Mouse (Mus musculus): Measurements from ENCODE around the gene Mgp. TPM values are rescaled to one million over a fixed set of nuclear protein-coding genes. Genes with fewer than 3 reads are reported as not detected.
A peak's percentile ranks its signal among the peaks of the same experiment; 100 is the strongest.

Mgp gene
- polyA plus RNA-seq (2014; fragmentation: Nextera tagmentation; extraction: Ambion mirVana) = 1.9 and 2.2 TPM in 2 replicates

DNA sequence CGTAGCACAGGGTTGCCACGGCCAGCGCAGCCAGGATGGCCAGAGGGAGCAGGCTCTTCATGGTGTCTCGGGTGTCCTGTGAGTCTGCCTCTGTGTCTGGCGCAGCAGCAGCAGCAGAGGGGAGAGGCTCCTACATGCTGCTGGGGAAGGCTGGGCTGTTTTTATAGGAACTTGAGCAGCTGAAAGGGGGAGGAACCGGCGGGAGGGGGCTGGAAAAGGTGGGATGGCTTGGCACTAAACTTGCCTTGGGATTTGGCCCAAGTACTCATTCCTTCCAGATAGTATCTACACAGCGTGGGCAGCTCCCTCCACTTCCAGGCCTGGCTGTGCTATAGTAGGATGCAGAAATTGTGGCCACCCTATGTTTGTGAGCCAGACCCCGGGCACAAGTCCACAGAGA, at the start of gene Mgp:
Gene Mgp, minus strand, starts transcription at position 154 of the 400 bp plus-strand sequence.
- H3K27me3 ChIP-seq (ENCODE audit: control insufficient read depth, insufficient read depth, low read length) = no peaks in the 10 kb centered on the region
- H3K4me2 ChIP-seq (ENCODE audit: low read depth, low read length, severe bottlenecking) = no peak within 1 kb of the TSS
- no peak within 1 kb of the TSS for H3K4me3 ChIP-seq (ENCODE audit: low read depth, low read length)
- WGBS = 61% methylated on average over 9 of the region's 9 CpGs
- no peak within 1 kb of the TSS for H3K9ac ChIP-seq (ENCODE audit: low read length)
- no peak for ATAC-seq (replicated peaks; ENCODE audit: low FRiP score)
- no peak for DNase-seq (ENCODE audit: low spot score)
- H3K4me1 ChIP-seq (replicated peaks; ENCODE audit: control insufficient read depth, insufficient read depth, low read length) = no peaks in the 10 kb centered on the region
- H3K27ac ChIP-seq (ENCODE audit: low read depth, low read length) = no peak within 1 kb of the TSS
- H3K36me3 ChIP-seq (ENCODE audit: control insufficient read depth, insufficient read depth, low read length) = no peaks in the 10 kb centered on the region
- no peaks in the 10 kb centered on the region for H3K9me3 ChIP-seq (ENCODE audit: control insufficient read depth, low read length)

DNA sequence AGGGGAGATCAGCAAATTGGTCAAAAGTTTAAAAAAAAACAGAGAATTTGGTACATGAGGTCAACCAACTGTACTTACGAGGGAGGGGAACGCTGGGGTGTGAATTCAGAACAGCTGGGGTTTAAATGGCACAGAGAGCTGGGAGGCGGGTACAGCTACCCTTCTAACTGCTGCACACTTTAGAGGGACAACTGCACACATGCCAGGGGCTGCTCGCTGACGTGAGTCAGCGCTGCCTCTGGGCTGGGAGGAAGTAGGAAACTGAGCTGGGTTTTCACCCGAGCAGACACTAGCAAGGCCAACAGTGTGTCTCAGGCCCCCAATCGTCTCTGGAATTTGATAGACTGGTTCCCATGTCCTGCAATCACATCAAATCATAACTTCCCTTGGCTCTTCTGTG, 49.4 kb upstream of the Mgp start:
- no peak overlapping the region for H3K9ac ChIP-seq (ENCODE audit: low read length)
- 74% methylated on average over 8 of the region's 8 CpGs for WGBS
- no peaks in the 10 kb centered on the region for H3K27me3 ChIP-seq (ENCODE audit: control insufficient read depth, insufficient read depth, low read length)
- H3K4me1 ChIP-seq (replicated peaks; ENCODE audit: control insufficient read depth, insufficient read depth, low read length) = no peaks in the 10 kb centered on the region
- H3K4me3 ChIP-seq (ENCODE audit: low read depth, low read length) = no peak overlapping the region
- no peak for ATAC-seq (replicated peaks; ENCODE audit: low FRiP score)
- no peak overlapping the region for H3K27ac ChIP-seq (ENCODE audit: low read depth, low read length)
- no peak overlapping the region for H3K4me2 ChIP-seq (ENCODE audit: low read depth, low read length, severe bottlenecking)
- no peaks in the 10 kb centered on the region for H3K9me3 ChIP-seq (ENCODE audit: control insufficient read depth, low read length)
- DNase-seq (ENCODE audit: low spot score) = no peak
- H3K36me3 ChIP-seq (ENCODE audit: control insufficient read depth, insufficient read depth, low read length) = no peaks in the 10 kb centered on the region

DNA sequence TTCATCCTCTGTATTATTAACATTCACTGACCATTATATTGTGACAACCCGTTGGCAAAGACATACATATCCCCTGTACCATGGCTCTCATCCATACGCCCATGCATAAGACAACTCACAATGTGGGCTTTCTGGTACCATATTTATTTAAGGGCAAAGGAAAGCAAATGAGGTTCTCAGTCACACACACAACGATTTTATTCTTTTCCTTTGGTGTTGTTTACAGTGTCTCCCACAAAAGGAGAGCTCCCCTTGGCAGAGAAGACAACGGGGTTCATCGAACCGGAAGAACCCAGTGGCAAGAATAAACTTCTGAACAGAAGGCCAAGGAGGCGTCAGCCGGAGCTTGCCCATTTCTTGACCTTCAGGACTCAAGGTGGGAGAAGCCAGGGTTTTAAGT, 47.9 kb upstream of the Mgp start, which contains the start of gene Pde6h:
Gene Pde6h, plus strand, starts transcription at position 301 of the 400 bp plus-strand sequence.
- DNase-seq (ENCODE audit: low spot score) = no peak
- H3K27ac ChIP-seq (ENCODE audit: low read depth, low read length) = no peak within 1 kb of the TSS
- WGBS = 90% methylated on average over 8 of the region's 8 CpGs

DNA sequence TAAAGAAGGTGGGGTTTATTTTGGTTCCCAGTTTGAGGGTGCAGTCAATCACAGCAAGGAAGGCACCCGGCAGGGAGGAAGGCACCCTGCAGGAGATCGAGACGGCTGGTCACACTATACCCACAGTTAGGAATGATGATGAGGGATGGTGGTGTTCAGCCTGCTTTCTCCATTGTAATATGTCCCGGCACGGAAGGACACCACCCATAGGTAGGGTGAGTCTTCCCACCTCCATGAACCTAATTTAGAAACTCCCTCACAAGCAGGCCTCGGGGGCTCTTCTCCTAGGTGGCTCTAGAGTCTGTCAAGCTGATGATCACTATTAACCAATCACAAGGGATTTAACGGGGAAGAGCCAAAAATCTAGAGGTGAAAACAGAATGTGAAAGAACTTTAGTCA, 47.2 kb upstream of the Mgp start:
- no peaks in the 10 kb centered on the region for H3K9me3 ChIP-seq (ENCODE audit: control insufficient read depth, low read length)
- H3K4me2 ChIP-seq (ENCODE audit: low read depth, low read length, severe bottlenecking) = no peak overlapping the region
- no peak overlapping the region for H3K27ac ChIP-seq (ENCODE audit: low read depth, low read length)
- H3K4me1 ChIP-seq (replicated peaks; ENCODE audit: control insufficient read depth, insufficient read depth, low read length) = no peaks in the 10 kb centered on the region
- no peak overlapping the region for H3K4me3 ChIP-seq (ENCODE audit: low read depth, low read length)
- ATAC-seq (replicated peaks; ENCODE audit: low FRiP score) (no peak), DNase-seq (ENCODE audit: low spot score) (no peak)
- no peaks in the 10 kb centered on the region for H3K27me3 ChIP-seq (ENCODE audit: control insufficient read depth, insufficient read depth, low read length)
- no peak overlapping the region for H3K9ac ChIP-seq (ENCODE audit: low read length)
- WGBS = 88% methylated on average over 7 of the region's 7 CpGs
- H3K36me3 ChIP-seq (ENCODE audit: control insufficient read depth, insufficient read depth, low read length) = no peaks in the 10 kb centered on the region

More for the DNA sequence above, 47.9 kb upstream of the Mgp start, which contains the start of gene Pde6h:
- Histone ChIP-seq H3K4me2 (ENCODE audit: low read depth, low read length, severe bottlenecking) (no peak within 1 kb of the TSS), H3K27me3 (ENCODE audit: control insufficient read depth, insufficient read depth, low read length) (no peaks in the 10 kb centered on the region), H3K9me3 (ENCODE audit: control insufficient read depth, low read length) (no peaks in the 10 kb centered on the region), H3K4me3 (ENCODE audit: low read depth, low read length) (no peak within 1 kb of the TSS), H3K9ac (ENCODE audit: low read length) (no peak within 1 kb of the TSS), H3K36me3 (ENCODE audit: control insufficient read depth, insufficient read depth, low read length) (no peaks in the 10 kb centered on the region), H3K4me1 (replicated peaks; ENCODE audit: control insufficient read depth, insufficient read depth, low read length) (no peaks in the 10 kb centered on the region)
- no peak for ATAC-seq (replicated peaks; ENCODE audit: low FRiP score)

DNA sequence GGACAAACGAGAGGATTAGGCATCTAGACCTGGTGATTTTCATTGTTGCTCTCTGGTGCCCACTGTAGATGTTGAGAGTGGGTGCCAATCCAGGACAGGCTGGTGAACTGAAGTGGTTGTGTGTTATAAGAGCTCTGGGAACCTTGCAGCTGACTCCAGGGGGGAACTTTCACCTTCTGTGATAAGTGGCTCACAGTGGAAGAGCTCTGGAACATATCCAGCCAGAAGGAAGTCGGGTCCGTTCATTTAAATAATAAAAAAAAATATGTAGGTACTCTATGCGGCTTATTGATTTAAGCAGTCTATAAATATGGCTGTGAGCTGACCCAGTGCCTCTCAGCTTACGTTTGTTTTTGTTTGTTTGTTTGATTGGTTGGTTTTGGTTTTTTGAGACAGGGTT, 46.5 kb upstream of the Mgp start, which contains the start of gene Erp27:
Gene Erp27, minus strand, starts transcription at position 101 of the 400 bp plus-strand sequence.
- Histone ChIP-seq H3K4me2 (ENCODE audit: low read depth, low read length, severe bottlenecking) (no peak within 1 kb of the TSS), H3K27me3 (ENCODE audit: control insufficient read depth, insufficient read depth, low read length) (no peaks in the 10 kb centered on the region), H3K9ac (ENCODE audit: low read length) (no peak within 1 kb of the TSS), H3K27ac (ENCODE audit: low read depth, low read length) (no peak within 1 kb of the TSS), H3K36me3 (ENCODE audit: control insufficient read depth, insufficient read depth, low read length) (no peaks in the 10 kb centered on the region), H3K4me3 (ENCODE audit: low read depth, low read length) (no peak within 1 kb of the TSS), H3K4me1 (replicated peaks; ENCODE audit: control insufficient read depth, insufficient read depth, low read length) (no peaks in the 10 kb centered on the region), H3K9me3 (ENCODE audit: control insufficient read depth, low read length) (no peaks in the 10 kb centered on the region)
- WGBS = 90% methylated on average over 5 of the region's 5 CpGs
- no peak for DNase-seq (ENCODE audit: low spot score)
- ATAC-seq (replicated peaks; ENCODE audit: low FRiP score) = no peak

DNA sequence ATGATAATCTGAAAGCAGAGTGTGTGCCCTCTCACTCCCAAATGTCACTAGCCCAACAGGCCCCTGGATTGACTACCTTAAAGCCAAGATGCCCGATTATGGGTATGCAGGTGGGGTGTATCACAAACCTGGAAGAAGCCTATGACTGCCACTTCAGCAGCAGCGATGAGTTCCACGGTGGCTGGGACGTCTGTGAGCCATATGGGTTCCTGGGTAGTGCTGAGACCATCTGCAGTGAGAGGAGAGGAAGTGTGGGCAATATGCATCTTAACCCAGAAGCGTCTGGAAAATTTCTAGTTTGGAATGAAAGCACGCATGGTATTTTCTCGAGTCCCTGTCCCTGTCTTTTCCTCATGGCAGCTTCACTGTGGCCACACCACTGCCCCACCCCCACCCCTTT, 46.0 kb upstream of the Mgp start:
- Histone ChIP-seq H3K36me3 (ENCODE audit: control insufficient read depth, insufficient read depth, low read length) (no peaks in the 10 kb centered on the region), H3K4me3 (ENCODE audit: low read depth, low read length) (no peak overlapping the region), H3K4me2 (ENCODE audit: low read depth, low read length, severe bottlenecking) (no peak overlapping the region), H3K27ac (ENCODE audit: low read depth, low read length) (no peak overlapping the region), H3K27me3 (ENCODE audit: control insufficient read depth, insufficient read depth, low read length) (no peaks in the 10 kb centered on the region), H3K9me3 (ENCODE audit: control insufficient read depth, low read length) (no peaks in the 10 kb centered on the region), H3K9ac (ENCODE audit: low read length) (no peak overlapping the region), H3K4me1 (replicated peaks; ENCODE audit: control insufficient read depth, insufficient read depth, low read length) (no peaks in the 10 kb centered on the region)
- 80% methylated on average over 7 of the region's 7 CpGs for WGBS
- DNase-seq (ENCODE audit: low spot score) (no peak), ATAC-seq (replicated peaks; ENCODE audit: low FRiP score) (no peak)

DNA sequence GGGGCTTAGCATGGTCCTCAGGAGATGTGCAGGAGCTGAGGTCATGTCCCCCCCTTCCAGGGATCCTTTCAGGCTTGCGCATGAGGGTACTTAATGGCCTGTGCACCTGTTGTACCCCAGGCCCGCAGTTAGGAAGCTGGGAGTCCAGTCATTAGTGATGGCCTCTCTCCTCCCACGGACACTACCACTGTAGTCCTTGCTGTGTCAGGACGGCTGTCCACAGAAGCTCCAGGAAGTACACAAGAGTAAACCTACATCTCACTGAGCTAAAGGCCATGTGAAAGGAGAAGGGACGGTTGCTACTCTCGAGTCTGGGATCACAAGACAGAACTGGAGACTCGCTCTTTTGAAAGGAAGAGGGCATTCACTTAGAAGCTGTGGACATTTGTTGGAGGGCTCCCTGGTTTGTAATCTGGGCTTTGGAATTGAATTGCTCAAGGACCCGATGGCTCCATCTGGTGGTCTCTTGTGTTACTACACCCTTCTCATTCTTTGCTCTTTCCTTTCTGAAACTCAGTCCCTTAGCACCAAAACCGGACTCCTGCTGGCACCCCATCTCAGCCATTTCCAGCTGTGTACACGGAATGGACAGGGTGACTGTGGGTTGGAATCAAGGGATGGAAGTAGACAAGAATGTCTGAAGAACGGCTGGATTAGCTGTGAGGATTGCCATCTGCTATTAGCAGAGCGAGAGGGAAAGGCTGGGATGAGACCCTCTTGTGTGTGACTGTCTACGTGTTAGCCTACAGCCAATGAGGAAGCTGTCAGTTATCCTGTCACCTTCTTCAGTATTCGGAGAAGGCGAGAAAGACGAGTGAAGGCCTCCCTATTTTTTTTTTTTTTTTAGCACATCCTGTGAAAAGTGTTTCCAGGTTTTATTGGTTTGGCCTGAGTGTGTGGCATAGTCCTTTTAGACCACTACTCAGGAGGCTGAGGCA, 45.0 kb upstream of the Mgp start:
- Histone ChIP-seq H3K9ac (ENCODE audit: low read length) (no peak overlapping the region), H3K4me2 (ENCODE audit: low read depth, low read length, severe bottlenecking) (no peak overlapping the region), H3K27ac (ENCODE audit: low read depth, low read length) (no peak overlapping the region), H3K36me3 (ENCODE audit: control insufficient read depth, insufficient read depth, low read length) (no peaks in the 10 kb centered on the region), H3K27me3 (ENCODE audit: control insufficient read depth, insufficient read depth, low read length) (no peaks in the 10 kb centered on the region), H3K4me1 (replicated peaks; ENCODE audit: control insufficient read depth, insufficient read depth, low read length) (no peaks in the 10 kb centered on the region), H3K4me3 (ENCODE audit: low read depth, low read length) (no peak overlapping the region), H3K9me3 (ENCODE audit: control insufficient read depth, low read length) (no peaks in the 10 kb centered on the region)
- DNase-seq (ENCODE audit: low spot score) (peak; percentile 76), ATAC-seq (replicated peaks; ENCODE audit: low FRiP score) (peak; percentile 36; the same call in 1 of the 2 replicates)
- WGBS = 52% methylated on average over 16 of the region's 16 CpGs

DNA sequence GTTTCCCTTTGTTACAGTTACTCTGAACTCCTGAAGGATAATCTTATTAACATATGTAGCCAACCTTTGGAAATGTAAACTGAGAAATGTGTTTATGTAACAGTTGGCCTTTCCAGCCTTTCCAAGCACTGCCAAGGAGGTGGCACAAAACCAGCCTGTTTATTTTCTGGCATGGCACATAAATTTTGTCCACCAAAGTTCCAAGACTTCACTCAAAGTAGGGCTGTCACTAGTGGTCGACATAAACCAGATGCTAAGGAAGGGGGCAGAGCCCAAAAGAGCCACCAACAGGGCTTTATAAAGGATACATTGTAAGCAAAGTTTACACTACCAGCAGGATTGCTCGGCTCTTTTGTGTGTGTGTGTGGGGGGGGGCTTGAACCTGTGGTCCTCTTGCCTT, 42.3 kb upstream of the Mgp start:
- ATAC-seq (replicated peaks; ENCODE audit: low FRiP score) = no peak
- Histone ChIP-seq H3K27ac (ENCODE audit: low read depth, low read length) (no peak overlapping the region), H3K4me2 (ENCODE audit: low read depth, low read length, severe bottlenecking) (no peak overlapping the region), H3K9me3 (ENCODE audit: control insufficient read depth, low read length) (no peaks in the 10 kb centered on the region), H3K36me3 (ENCODE audit: control insufficient read depth, insufficient read depth, low read length) (no peaks in the 10 kb centered on the region), H3K4me3 (ENCODE audit: low read depth, low read length) (no peak overlapping the region), H3K4me1 (replicated peaks; ENCODE audit: control insufficient read depth, insufficient read depth, low read length) (no peaks in the 10 kb centered on the region), H3K9ac (ENCODE audit: low read length) (no peak overlapping the region), H3K27me3 (ENCODE audit: control insufficient read depth, insufficient read depth, low read length) (no peaks in the 10 kb centered on the region)
- 2% methylated on average over 2 of the region's 2 CpGs for WGBS
- DNase-seq (ENCODE audit: low spot score) = no peak
